Mouse (Mus musculus): ENCODE data around the gene Celsr2.

Celsr2 gene

GRCm38 (mm10) chr3:108378875-108379663 lies 36.3 kb downstream of the Celsr2 start:
- no peak for DNase-seq (ENCODE audit: low spot score)

DNA sequence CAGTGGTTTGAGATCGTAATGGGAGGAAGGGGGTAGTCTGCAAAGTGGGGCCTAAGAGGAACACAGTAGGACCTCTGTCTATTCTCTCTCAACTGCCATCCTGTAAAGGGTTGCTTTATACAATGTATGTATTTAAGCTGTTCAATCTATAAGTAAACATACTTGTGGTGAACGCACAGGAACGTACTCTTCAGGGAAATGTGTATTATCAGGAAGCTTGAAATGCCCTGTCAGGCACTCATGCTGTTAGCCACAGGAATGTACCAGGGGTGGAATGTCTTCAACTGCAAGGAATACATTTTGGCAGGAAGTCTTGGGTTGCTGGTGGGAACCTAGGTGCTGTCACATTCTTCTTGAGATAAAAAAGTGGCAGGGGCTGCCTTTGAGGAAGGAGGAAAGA lies 42.7 kb downstream of the Celsr2 start:
- DNase-seq (ENCODE audit: low spot score): no peak

- no peak for DNase-seq (ENCODE audit: low spot score)
Measured at GRCm38 (mm10) chr3:108372274-108372673, 43.1 kb downstream of the Celsr2 start.

GRCm38 (mm10) chr3:108368721-108369120 lies 46.6 kb downstream of the Celsr2 start:
- DNase-seq (ENCODE audit: low spot score): no peak

- no peak for DNase-seq (ENCODE audit: low spot score)
Measured at GRCm38 (mm10) chr3:108367828-108368227, 47.5 kb downstream of the Celsr2 start.

DNA sequence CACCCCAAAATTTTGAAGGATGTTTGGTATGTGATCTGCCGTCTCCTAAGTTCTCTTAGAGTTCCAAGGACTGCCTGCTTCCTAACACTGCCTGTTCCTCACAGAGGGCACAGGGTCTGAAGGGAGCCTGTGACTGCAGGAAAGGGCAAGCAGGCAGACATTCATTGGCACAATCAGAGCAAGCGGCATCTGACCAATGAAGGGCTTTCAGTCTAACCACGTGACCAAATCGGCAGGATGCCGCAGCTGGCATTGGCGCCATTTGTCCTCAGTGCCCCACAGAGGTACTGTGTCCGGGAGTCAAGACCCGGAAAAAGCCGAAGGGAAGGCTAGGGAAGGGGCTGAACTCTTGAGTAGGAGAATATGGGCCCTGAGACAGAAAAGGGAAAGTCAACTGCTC lies 48.2 kb downstream of the Celsr2 start:
- no peak for DNase-seq (ENCODE audit: low spot score)

DNA sequence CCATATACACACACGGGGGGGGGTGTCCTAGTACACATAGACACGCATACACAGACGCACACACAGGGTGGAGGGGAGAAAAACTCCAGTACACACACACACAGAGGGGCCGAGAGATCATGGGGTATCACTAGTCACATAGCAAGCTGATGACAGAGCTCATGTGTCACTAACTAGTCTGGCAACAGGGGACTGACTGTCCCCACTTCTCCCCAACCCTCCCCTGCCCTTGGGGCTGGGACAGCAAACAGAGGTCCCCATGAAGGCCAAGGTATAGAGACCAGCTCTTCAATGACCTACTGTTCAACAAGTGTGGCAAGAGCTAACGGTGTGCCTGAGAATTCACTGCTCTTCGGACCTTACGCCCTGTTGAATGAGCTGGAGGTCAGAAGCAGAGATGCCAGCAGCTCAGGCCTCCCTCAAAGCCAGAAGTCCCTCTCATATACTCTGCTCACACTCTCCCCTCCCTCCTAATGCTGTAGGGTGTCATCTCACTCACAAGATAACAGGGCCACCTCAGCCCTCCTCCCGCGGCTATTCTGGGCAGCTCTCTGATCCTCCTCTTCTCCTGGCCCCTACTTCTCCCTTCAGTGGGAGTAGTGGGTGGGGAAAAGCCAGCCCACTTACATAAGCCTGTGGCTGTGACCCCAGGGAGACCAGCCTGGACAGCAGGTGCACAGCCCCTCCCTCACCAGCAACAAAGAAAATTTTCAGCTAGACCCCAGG lies 50.9 kb downstream of the Celsr2 start, which contains the start of gene Mybphl:
Mybphl (plus strand) TSS at position 642 of the 726 bp plus-strand sequence.
- DNase-seq (ENCODE audit: low spot score): no peak

DNA sequence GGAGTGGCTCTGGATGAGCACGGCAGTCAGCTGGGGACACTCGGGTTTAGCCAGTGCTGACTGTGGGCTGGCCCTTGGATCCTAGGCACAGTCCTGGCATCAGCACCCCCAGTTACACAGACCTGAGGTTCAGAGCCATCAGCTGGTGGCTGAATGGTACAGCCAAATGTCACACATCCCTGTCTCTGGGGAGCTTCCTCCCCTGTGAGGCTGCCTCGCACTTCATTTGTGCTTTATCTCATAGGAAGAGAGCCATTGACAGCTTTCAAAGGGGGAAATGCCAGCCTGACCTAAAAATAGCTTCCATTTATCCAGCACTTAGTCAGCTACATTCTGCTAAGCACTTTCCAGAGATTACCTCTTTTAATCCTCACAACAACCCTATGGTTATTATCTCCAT lies 51.7 kb downstream of the Celsr2 start:
- DNase-seq (ENCODE audit: low spot score): no peak

GRCm38 (mm10) chr3:108360894-108361293 lies 54.5 kb downstream of the Celsr2 start:
- DNase-seq (ENCODE audit: low spot score): no peak

GRCm38 (mm10) chr3:108358445-108358844 lies 56.9 kb downstream of the Celsr2 start:
- no peak for DNase-seq (ENCODE audit: low spot score)

- no peak for DNase-seq (ENCODE audit: low spot score)
Measured at GRCm38 (mm10) chr3:108357051-108357450, 58.3 kb downstream of the Celsr2 start.

- no peak for DNase-seq (ENCODE audit: low spot score)
Measured at GRCm38 (mm10) chr3:108355245-108355644, 60.1 kb downstream of the Celsr2 start.

DNA sequence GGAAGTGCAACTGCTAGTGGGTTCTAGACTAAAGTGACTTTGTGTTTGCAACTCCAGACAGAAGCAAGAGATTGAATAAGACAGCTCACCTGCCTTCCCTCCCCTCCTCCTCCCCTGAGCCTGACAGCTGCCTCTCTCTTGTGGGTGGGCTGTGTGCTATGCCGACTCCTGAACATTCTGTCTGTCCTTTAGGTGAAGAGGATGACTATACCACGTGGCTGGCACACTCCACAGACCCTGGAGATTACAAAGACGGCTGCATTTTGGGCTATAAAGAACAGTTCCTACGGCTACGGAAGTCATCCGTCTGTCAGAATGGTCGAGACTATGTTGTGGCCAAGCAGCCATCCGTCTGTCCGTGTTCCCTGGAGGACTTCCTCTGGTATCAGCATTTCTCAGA lies 67.0 kb downstream of the Celsr2 start:
- DNase-seq (ENCODE audit: low spot score): no peak

DNA sequence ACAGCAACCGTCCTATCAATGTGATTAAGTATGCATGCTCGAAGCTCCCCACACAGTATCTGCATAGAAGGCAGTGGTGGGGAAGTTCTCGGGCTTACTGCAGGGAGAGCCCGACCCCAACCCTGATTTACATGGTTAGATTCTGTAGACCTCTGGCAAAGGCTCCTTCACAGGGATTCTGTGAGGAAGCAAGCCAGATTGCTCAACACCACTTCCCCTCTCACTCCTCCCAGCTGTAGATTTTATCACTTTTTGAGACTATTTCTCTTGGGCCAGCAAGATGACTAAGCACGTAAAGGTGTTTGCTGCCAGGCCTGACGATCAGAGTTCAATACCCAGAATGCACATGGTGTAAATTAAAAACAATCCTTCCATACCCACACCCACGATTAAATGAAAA lies 69.5 kb downstream of the Celsr2 start:
- no peak for DNase-seq (ENCODE audit: low spot score)

DNA sequence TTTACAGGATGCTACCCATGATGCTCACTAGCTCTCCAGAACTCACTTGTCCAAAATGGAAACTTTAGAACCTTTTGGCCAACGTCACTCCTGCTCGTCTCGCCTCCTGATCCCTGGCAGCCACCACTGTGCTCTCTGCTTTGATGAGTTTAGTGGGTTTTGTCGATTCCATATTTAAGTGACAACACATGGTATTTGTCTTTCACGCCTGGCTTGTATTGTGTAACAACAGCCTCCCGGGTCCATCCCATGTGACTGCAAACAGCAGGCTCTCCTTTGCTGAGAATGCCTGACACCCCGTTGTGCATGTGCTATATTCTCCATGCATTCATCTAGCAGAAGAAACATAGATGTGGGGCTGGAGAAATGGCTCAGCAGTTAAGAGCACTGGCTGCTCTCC lies 73.2 kb downstream of the Celsr2 start:
- DNase-seq (ENCODE audit: low spot score): no peak

- DNase-seq (ENCODE audit: low spot score): no peak
Measured at GRCm38 (mm10) chr3:108341040-108341439, 74.3 kb downstream of the Celsr2 start.

Measured in layer of hippocampus, adult 9-10 months (tissue).